Mouse (Mus musculus) liver, embryonic 12.5 days (tissue): ENCODE data around the gene Tmbim7. TPM values are rescaled to one million over a fixed set of nuclear protein-coding genes. Genes with fewer than 3 reads are reported as not detected.
A peak's percentile ranks its signal among the peaks of the same experiment; 100 is the strongest.

Experiments
- ATAC-seq: fragments of 200-750 bp; cut with Nextera tagmentation; 2 replicates; pipeline ENCODE4 v1.8.0; 2017; ENCODE audit warnings: moderate number of reproducible peaks, mild to moderate bottlenecking, moderate library complexity
- H3K27ac ChIP-seq: fragments of 300-500 bp; sonication (generic); 2 replicates; pipeline ENCODE4 v1.5.1; 2016; ENCODE audit warnings: mild to moderate bottlenecking
- H3K27me3 ChIP-seq: fragments of 300-500 bp; sonication (generic); replicated peaks from 2 replicates; pipeline ENCODE4 v1.6.1; 2016; ENCODE audit warnings: mild to moderate bottlenecking, moderate library complexity
- H3K36me3 ChIP-seq: fragments of 300-500 bp; sonication (generic); 2 replicates; pipeline ENCODE4 v1.6.1; 2016; ENCODE audit warnings: mild to moderate bottlenecking, moderate library complexity
- H3K4me1 ChIP-seq: fragments of 300-500 bp; sonication (generic); 2 replicates; pipeline ENCODE4 v1.6.1; 2016
- H3K4me2 ChIP-seq: fragments of 300-500 bp; sonication (generic); 2 replicates; pipeline ENCODE4 v1.6.1; 2016; ENCODE audit warnings: mild to moderate bottlenecking, moderate library complexity
- H3K4me3 ChIP-seq: fragments of 300-500 bp; sonication (generic); 2 replicates; pipeline ENCODE4 v1.5.1; 2016; ENCODE audit warnings: mild to moderate bottlenecking, moderate library complexity
- H3K9ac ChIP-seq: fragments of 300-500 bp; sonication (generic); 2 replicates; pipeline ENCODE4 v1.6.1; 2016; ENCODE audit warnings: mild to moderate bottlenecking, moderate library complexity
- H3K9me3 ChIP-seq: fragments of 300-500 bp; sonication (generic); replicated peaks from 2 replicates; pipeline ENCODE4 v1.6.1; 2016; ENCODE audit warnings: mild to moderate bottlenecking, moderate library complexity
- WGBS: fragments of 180-500 bp; shearing (Covaris S2); methylation state at CpG from one replicate; pipeline ENCODE4 v1.1.7; 2016; ENCODE audit not compliant: insufficient replicate concordance; 5-methylcytosine and 5-hydroxymethylcytosine counted together
- polyA plus RNA-seq: library from polyadenylated mRNA; unstranded; fragments of >200 nt; fragmentation: Nextera tagmentation; extraction: Ambion mirVana; gene quantifications from 2 replicates; pipeline ENCODE4 v1.2.1, GENCODE M21; 2016

Gene Tmbim7
- polyA plus RNA-seq, 1 experiment from 2014 or later, result not detected

- ATAC-seq, result peak; percentile 73
Measured at GRCm38 (mm10) chr5:3669938-3670554, 19.1 kb downstream of the Tmbim7 start.

GRCm38 (mm10) chr5:3688298-3688697 is 37.3 kb downstream of the Tmbim7 start:
- no peaks in the 10 kb centered on the region for H3K27me3 ChIP-seq
- no peak overlapping the region for H3K4me3 ChIP-seq
- no peak overlapping the region for H3K27ac ChIP-seq
- H3K4me1 ChIP-seq, result no peaks in the 10 kb centered on the region
- no peaks in the 10 kb centered on the region for H3K9me3 ChIP-seq
- H3K36me3 ChIP-seq, result peaks cover 39% of the 10 kb centered on the region
- no peak overlapping the region for H3K4me2 ChIP-seq
- 86% methylated on average over 8 of the region's 8 CpGs for WGBS
- no peak overlapping the region for H3K9ac ChIP-seq
- ATAC-seq, result no peak

More at GRCm38 (mm10) chr5:3669938-3670554, 19.1 kb downstream of the Tmbim7 start:
- no peak overlapping the region for H3K9ac ChIP-seq
- H3K27me3 ChIP-seq, result no peaks in the 10 kb centered on the region
- no peaks in the 10 kb centered on the region for H3K36me3 ChIP-seq
- H3K27ac ChIP-seq, result no peak overlapping the region
- H3K4me2 ChIP-seq, result 0 out of 2 replicates have a peak overlapping the region, but pooled peaks have one; percentile 4
- 25% methylated on average over 6 of the region's 6 CpGs for WGBS
- peaks cover 16% of the 10 kb centered on the region for H3K4me1 ChIP-seq
- no peaks in the 10 kb centered on the region for H3K9me3 ChIP-seq
- H3K4me3 ChIP-seq, result no peak overlapping the region

GRCm38 (mm10) chr5:3691283-3691682 is 40.3 kb downstream of the Tmbim7 start:
- no peaks in the 10 kb centered on the region for H3K27me3 ChIP-seq
- no peak overlapping the region for H3K4me3 ChIP-seq
- no peaks in the 10 kb centered on the region for H3K9me3 ChIP-seq
- no peak overlapping the region for H3K4me2 ChIP-seq
- no peaks in the 10 kb centered on the region for H3K4me1 ChIP-seq
- 82% methylated on average over 3 of the region's 3 CpGs for WGBS
- ATAC-seq, result 0 out of 2 replicates have a peak, but pooled peaks have one; percentile 38
- peaks cover 66% of the 10 kb centered on the region for H3K36me3 ChIP-seq
- H3K27ac ChIP-seq, result no peak overlapping the region
- no peak overlapping the region for H3K9ac ChIP-seq

- H3K4me2 ChIP-seq, result no peak overlapping the region
- no peaks in the 10 kb centered on the region for H3K4me1 ChIP-seq
- no peaks in the 10 kb centered on the region for H3K27me3 ChIP-seq
- no peak overlapping the region for H3K9ac ChIP-seq
- ATAC-seq, result no peak
- no peak overlapping the region for H3K4me3 ChIP-seq
- no peak overlapping the region for H3K27ac ChIP-seq
- WGBS, result 83% methylated on average over 9 of the region's 9 CpGs
- H3K9me3 ChIP-seq, result no peaks in the 10 kb centered on the region
- H3K36me3 ChIP-seq, result peaks cover 82% of the 10 kb centered on the region
Measured at GRCm38 (mm10) chr5:3692956-3693355, 42.0 kb downstream of the Tmbim7 start.

- Histone ChIP-seq H3K9ac (no peak overlapping the region), H3K4me2 (no peak overlapping the region), H3K4me1 (no peaks in the 10 kb centered on the region), H3K36me3 (peaks cover 76% of the 10 kb centered on the region), H3K9me3 (no peaks in the 10 kb centered on the region), H3K27me3 (no peaks in the 10 kb centered on the region), H3K4me3 (no peak overlapping the region), H3K27ac (no peak overlapping the region)
- no peak for ATAC-seq
- WGBS, result 74% methylated on average over 4 of the region's 4 CpGs
Measured at GRCm38 (mm10) chr5:3695191-3695590, 44.2 kb downstream of the Tmbim7 start.

- H3K4me3 ChIP-seq, result no peak overlapping the region
- H3K27ac ChIP-seq, result no peak overlapping the region
- H3K9ac ChIP-seq, result no peak overlapping the region
- peaks cover 83% of the 10 kb centered on the region for H3K36me3 ChIP-seq
- WGBS, result 66% methylated on average over 3 of the region's 3 CpGs
- no peaks in the 10 kb centered on the region for H3K27me3 ChIP-seq
- H3K9me3 ChIP-seq, result no peaks in the 10 kb centered on the region
- ATAC-seq, result no peak
- H3K4me2 ChIP-seq, result no peak overlapping the region
- no peaks in the 10 kb centered on the region for H3K4me1 ChIP-seq
Measured at GRCm38 (mm10) chr5:3696031-3696430, 45.0 kb downstream of the Tmbim7 start.

- Histone ChIP-seq H3K4me3 (no peak overlapping the region), H3K36me3 (peaks cover 68% of the 10 kb centered on the region), H3K4me2 (no peak overlapping the region), H3K4me1 (no peaks in the 10 kb centered on the region), H3K27ac (no peak overlapping the region), H3K27me3 (no peaks in the 10 kb centered on the region), H3K9me3 (no peaks in the 10 kb centered on the region), H3K9ac (no peak overlapping the region)
- 88% methylated on average over 5 of the region's 5 CpGs for whole genome bisulfite sequencing
- no peak for ATAC-seq
Measured at GRCm38 (mm10) chr5:3700025-3700424, 49.0 kb downstream of the Tmbim7 start.

GRCm38 (mm10) chr5:3702180-3702579 is 51.2 kb downstream of the Tmbim7 start:
- no peak for ATAC-seq
- Histone ChIP-seq H3K27ac (no peak overlapping the region), H3K9ac (no peak overlapping the region), H3K9me3 (no peaks in the 10 kb centered on the region), H3K4me3 (no peak overlapping the region), H3K27me3 (no peaks in the 10 kb centered on the region), H3K4me2 (no peak overlapping the region), H3K36me3 (peaks cover 54% of the 10 kb centered on the region), H3K4me1 (no peaks in the 10 kb centered on the region)
- 90% methylated on average over 4 of the region's 4 CpGs for WGBS

- ATAC-seq, result no peak
- no peaks in the 10 kb centered on the region for H3K4me1 ChIP-seq
- WGBS, result 82% methylated on average over 5 of the region's 5 CpGs
- H3K4me3 ChIP-seq, result no peak overlapping the region
- no peaks in the 10 kb centered on the region for H3K9me3 ChIP-seq
- H3K27me3 ChIP-seq, result no peaks in the 10 kb centered on the region
- H3K36me3 ChIP-seq, result peaks cover 51% of the 10 kb centered on the region
- H3K4me2 ChIP-seq, result no peak overlapping the region
- H3K27ac ChIP-seq, result no peak overlapping the region
- no peak overlapping the region for H3K9ac ChIP-seq
Measured at GRCm38 (mm10) chr5:3715800-3716199, 64.8 kb downstream of the Tmbim7 start.

- H3K4me3 ChIP-seq, result no peak overlapping the region
- H3K9ac ChIP-seq, result no peak overlapping the region
- peaks cover 48% of the 10 kb centered on the region for H3K36me3 ChIP-seq
- H3K4me1 ChIP-seq, result peaks cover 11% of the 10 kb centered on the region
- ATAC-seq, result no peak
- no peaks in the 10 kb centered on the region for H3K9me3 ChIP-seq
- H3K27me3 ChIP-seq, result no peaks in the 10 kb centered on the region
- WGBS, result 64% methylated on average over 4 of the region's 4 CpGs
- no peak overlapping the region for H3K4me2 ChIP-seq
- H3K27ac ChIP-seq, result no peak overlapping the region
Measured at GRCm38 (mm10) chr5:3719371-3719770, 68.4 kb downstream of the Tmbim7 start.

- 52% methylated on average over 2 of the region's 2 CpGs for WGBS
- peak; percentile 89 for ATAC-seq
- Histone ChIP-seq H3K4me3 (no peak overlapping the region), H3K4me2 (0 out of 2 replicates have a peak overlapping the region, but pooled peaks have one; percentile 1), H3K9me3 (no peaks in the 10 kb centered on the region), H3K4me1 (peaks cover 11% of the 10 kb centered on the region), H3K27ac (peak overlapping the region; percentile 57), H3K9ac (no peak overlapping the region), H3K27me3 (no peaks in the 10 kb centered on the region), H3K36me3 (peaks cover 42% of the 10 kb centered on the region)
Measured at GRCm38 (mm10) chr5:3722873-3723272, 71.9 kb downstream of the Tmbim7 start.

GRCm38 (mm10) chr5:3723415-3723814 is 72.4 kb downstream of the Tmbim7 start:
- Histone ChIP-seq H3K27ac (peak overlapping the region; percentile 57), H3K36me3 (peaks cover 45% of the 10 kb centered on the region), H3K9me3 (no peaks in the 10 kb centered on the region), H3K4me3 (no peak overlapping the region), H3K4me2 (0 out of 2 replicates have a peak overlapping the region, but pooled peaks have one; percentile 1), H3K9ac (no peak overlapping the region), H3K4me1 (peaks cover 11% of the 10 kb centered on the region), H3K27me3 (no peaks in the 10 kb centered on the region)
- 70% methylated on average over 2 of the region's 2 CpGs for WGBS
- ATAC-seq, result peak; percentile 46

GRCm38 (mm10) chr5:3725491-3725890 is 74.5 kb downstream of the Tmbim7 start:
- 71% methylated on average over 1 of the region's 1 CpGs for whole genome bisulfite sequencing
- Histone ChIP-seq H3K9ac (no peak overlapping the region), H3K27me3 (no peaks in the 10 kb centered on the region), H3K36me3 (peaks cover 38% of the 10 kb centered on the region), H3K4me1 (peaks cover 11% of the 10 kb centered on the region), H3K4me3 (no peak overlapping the region), H3K4me2 (no peak overlapping the region), H3K27ac (no peak overlapping the region), H3K9me3 (no peaks in the 10 kb centered on the region)
- no peak for ATAC-seq
